Mouse (Mus musculus) ZHBTc4 (cell line): ENCODE measurements around the gene Il11.

Source experiments
- DNase-seq: peaks from one replicate; pipeline ENCODE4 v3.0.0-alpha.2; 2011; ENCODE audit warnings: low read depth, low spot score

Il11 gene

GRCm38 (mm10) chr7:4788499-4789435 lies 6.1 kb upstream of the Il11 start:
- peak; percentile 68 for DNase-seq

GRCm38 (mm10) chr7:4783667-4784268 lies 1.1 kb upstream of the Il11 start:
- no peak for DNase-seq

DNA sequence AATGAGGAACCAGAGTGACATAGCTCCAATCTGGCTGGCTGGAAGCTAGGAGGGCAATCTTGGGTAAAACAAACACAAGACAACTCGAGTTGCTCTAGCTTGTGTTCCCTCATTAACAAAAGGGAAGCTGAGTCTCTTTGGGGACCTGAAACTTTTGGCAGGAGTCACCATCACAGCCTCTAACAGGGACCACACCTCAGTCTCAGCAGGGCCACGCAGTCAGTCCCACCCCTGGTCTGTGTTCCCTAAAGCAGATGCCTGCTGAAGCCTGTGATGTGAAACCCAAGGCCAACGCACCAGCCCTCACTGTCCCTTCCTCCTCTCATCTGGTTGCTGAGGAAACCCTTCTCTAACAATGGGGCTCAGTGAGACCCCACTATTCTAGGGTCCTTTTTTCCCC lies 529 bp downstream of the Il11 start:
- no peak for DNase-seq

GRCm38 (mm10) chr7:4779921-4780320 lies 2.7 kb downstream of the Il11 start:
- no peak for DNase-seq

DNA sequence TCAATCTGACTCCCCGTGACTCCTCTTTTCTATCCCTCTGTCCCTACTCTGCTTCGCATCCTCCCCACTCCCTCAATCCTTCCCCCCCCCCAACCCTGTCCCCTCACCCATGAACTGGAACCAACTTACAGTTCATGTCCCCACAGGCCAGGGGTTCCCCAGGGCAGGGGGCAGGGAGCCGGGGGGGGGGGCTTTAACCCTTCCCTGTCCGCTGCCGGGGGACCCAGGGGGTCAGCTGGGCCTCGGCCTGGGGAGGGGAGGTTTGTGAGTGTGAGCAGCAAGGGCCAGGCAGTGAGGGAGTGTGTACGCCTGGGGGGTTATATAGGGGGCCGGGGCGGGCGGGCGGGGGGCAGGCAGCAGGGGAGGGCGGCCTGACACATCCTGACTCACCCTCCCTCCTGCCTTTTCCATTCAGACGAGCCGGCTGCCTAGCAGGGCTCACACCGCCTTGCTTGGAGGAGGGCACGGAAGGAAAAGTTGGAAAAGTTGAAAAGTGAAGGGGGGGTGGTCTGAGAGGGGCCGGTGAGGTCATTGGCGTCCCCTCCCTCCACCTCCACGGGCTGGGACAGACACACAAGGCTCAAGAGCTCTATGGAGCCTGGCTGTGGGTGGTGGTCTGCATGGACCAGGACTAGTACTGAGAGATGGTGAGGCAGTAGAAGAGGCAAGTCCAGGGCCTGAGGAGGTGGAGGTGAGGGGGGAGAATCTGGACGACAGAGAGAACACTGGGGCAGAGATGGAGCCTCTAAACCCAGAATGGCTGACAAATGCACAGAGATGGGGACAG lies 4.6 kb downstream of the Il11 start:
- no peak for DNase-seq

DNA sequence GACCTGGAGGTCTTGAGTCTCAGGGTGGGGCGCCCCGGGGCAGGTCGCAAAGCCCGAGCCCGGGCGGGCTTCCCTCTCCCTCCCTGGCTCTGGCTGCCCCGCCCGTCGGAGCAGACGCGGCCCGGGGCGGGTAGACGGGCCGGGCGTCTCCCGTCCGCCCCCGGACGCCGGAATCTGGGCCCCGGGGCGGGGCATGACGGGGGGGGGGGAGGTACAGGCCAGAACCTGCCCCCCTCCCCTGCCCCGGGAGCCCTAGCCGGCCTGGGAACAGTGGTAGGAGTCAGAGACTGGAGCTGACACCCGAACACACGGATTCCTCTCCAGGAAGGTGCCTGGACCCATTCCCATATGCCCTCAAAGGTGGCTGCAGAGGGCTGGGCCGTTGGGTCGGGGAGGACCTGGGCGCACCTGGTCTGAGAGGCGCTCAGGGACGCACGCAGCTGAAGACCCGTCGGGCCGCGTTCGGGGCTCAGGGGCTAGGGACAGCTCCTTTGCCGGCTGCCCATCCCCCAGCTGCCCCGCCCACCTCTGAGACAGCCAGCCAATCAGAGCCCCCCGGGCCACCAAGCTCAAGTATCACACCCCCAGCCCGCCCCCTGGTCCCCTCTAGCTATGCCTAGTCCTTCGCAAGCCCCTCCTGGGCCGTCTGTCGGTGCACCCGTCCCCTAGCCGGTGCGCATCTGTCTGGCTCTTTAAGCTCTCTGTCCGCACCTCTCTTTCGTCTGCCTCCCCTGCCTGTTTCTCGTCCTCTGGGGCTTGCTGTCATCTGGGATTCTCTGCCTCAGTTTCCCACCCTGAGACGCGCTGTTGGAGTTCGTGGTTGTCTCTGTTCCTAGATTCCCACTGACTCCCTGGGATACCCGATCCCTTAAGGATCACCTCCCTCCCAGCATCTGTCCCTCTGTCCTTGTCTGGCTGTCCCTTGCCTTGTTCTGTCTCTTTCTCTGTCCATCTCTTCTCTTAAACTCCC lies 5.5 kb downstream of the Il11 start:
- peak; percentile 91 for DNase-seq

DNA sequence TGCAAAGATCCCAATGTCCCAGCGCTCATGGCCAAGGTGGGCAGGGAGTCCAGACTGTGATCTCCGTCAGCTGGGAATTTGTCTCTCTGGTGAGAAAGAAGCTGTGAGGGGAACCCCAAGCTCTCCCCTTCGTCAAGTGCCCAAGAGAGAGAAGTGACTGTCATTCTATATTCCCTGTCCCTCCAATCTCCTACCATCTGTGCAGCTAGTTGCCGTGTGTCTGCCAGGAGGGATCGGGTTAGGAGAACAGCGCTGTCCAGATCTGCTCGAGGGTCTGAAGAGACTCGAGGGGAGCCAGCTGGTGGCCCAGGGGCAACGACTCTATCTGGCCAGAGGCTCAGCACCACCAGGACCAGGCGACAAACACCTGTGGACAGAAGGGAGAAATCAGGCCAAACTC lies 6.5 kb downstream of the Il11 start:
- DNase-seq: no peak

DNA sequence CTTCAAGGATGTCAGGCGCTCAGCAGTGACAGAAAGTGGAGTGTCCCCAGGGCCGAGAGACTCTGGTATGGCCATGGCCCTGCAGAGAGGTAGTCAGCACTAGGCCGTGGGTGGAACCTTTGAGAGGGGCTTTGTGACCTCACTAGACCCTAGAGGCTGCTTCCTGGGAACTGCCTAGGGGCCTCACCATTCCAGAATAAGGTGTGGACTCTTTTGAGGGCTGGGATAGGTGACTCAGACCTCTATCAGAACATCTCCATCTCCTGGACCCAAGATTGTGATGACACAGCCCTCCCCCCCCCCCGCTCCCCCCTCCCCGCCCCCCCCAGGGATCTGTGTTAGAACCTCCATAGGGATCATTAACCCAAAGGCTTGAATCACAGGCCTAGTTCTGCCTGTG lies 11.5 kb downstream of the Il11 start, which contains the start of gene Fam71e2:
Fam71e2 (minus strand) TSS at position 101 of the 400 bp plus-strand sequence.
- no peak for DNase-seq

DNA sequence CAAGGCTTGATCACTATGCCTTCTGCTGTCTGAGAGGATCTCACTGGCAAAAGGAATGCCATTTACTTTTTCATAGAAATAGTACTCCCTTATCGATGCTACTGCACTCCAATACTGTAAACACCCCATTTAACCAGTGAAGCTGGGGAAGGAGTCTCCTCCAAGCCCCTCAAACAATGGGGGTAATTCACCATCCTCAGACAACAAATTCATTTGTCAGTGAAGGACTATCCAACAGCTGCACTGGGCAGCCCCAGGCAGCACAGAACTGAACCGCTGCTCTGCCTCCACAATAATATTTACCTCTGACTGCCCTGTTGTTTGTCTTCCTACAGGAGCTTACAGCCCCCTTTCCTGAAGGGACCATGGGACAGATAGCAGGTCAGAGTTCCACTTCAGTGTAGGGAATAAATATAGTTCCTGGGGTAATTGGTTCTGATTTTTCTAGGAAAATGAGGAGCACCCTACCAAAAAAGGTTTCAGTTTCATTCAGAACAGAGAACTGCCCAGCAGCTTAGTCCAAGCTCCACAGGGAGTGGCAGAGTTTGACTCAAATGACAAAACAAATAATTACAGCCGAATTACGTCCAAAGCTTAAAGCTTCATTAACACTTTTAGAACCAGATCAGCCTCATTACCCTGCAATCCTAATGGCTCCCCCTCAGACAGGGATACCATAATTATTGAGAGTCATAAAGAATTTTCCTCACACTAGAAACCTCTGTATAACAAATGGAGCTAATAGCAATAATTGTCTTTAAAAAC lies 17.5 kb downstream of the Il11 start:
- no peak for DNase-seq

DNA sequence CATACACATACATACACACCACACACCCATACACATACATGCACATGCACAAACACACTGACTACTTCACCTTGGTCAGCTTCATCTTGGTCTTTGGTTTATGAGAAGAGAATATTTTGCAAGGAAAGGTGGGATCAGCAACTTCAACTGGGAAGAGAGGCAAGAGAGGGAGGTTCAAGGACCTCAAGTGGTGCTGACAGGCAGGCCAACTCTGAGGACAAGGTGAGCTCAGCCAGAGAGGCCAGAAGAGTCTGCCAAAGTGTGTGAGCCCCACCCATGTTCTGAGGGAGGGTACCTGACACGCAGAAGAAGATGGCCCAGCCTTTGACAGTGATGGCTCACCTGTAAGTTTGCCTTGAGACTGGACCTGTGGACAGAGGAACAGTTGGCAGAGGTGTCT lies 23.0 kb downstream of the Il11 start:
- DNase-seq: no peak

- peak; percentile 99 for DNase-seq
Observed at GRCm38 (mm10) chr7:4752821-4753570, 29.7 kb downstream of the Il11 start, which contains the start of gene Cox6b2. Gene Cox6b2 (minus strand): TSS chr7:4753094.

DNA sequence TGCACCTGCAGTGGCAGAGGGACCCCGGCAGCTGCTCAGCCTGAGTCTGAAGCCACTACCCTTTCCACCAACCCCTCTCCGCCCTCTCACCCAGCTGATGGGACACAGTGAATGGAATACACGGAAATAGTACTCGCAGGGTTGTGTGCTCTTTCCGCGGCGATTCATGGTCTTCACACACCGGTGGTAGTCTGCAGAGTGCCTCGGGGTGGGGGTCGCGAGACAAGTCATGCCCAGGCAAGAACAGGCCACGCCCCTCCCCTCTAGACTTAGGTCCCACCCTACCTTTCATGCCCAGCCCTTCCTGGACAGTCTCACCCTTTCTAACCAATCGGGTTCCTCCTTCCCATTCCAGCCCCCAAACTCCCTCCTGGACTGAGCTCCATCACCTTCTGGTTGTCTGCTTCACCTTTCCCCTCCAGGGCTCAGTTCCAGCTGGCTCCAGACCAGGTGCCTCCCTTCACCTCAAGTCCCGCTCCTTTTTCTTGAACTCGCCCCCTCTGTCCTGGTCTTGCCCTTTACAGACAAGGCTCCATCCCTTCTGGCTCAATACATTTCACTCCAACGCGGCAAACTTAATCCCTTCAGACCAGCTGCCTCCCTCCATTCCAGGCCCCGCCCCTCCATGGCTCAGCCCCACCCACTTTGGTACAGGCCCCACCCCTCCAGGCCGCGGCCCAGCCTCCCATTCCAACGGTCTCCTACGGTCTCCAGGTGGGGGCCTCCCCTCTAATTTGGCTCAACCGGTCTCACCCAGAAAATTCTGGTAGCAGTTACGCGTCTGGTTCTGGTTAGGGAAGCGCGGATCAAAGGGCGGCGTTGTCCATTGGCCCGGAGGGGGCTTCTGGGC lies 30.5 kb downstream of the Il11 start:
- peak; percentile 98 for DNase-seq

GRCm38 (mm10) chr7:4749169-4749568 lies 33.5 kb downstream of the Il11 start:
- no peak for DNase-seq

DNA sequence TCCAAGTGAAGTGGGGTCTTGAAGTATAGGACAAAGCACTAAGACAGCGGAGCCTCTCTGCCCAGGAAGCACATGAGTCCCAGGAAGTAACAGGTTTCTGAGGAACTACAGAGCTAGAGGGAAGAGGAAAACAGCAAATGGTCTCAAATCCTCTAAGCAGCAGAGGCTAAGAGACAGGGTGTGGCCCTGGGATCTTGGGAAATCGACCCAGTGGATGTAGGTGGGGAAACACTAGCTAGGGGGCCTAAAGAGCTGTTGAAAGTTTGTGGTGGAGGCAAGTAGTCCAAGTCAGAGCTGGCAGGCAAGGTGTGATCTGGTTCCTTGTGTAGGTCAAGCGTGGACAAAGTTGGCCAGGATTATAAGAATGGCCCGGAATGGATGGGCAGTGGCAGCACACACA lies 34.3 kb downstream of the Il11 start:
- peak; percentile 70 for DNase-seq

- DNase-seq: no peak
Observed at GRCm38 (mm10) chr7:4747156-4747899, 35.3 kb downstream of the Il11 start.

GRCm38 (mm10) chr7:4746326-4746980 lies 36.2 kb downstream of the Il11 start:
- no peak for DNase-seq

DNA sequence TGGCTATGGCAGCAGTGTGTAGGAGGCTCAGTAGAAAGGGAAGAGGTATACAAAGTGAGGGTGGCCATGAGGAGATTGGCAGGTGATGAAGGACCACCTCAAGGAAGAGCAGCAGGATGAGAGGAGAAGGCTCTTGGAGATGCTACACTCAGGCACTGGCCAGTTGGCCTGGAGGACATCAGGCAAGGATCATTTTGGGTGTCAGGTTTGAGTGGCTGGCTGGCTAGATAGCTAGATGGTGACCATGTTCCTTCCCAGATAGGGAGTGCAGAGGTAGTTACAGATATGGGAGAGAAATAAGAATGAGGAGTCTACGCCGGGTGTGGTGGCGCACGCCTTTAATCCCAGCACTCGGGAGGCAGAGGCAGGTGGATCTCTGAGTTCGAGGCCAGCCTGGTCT lies 37.8 kb downstream of the Il11 start:
- DNase-seq: no peak
